Mouse (Mus musculus) Muller cell, postnatal 12 days (primary cell): Measurements from ENCODE around the gene Bcat1.

Source experiments
- DNase-seq: peaks from one replicate; pipeline ENCODE4 v3.0.0-alpha.2; 2015; ENCODE audit errors: inconsistent ontology term

The Bcat1 gene

GRCm38 (mm10) chr6:144944435-144945365 is 131.3 kb downstream of the Bcat1 start:
- DNase-seq: peak; percentile 86
